Mouse (Mus musculus): ENCODE results near the gene Hdgfl2. TPM values are rescaled to one million over a fixed set of nuclear protein-coding genes. Genes with fewer than 3 reads are reported as not detected.
A peak's percentile ranks its signal among the peaks of the same experiment; 100 is the strongest.

Hdgfl2 gene
- polyA plus RNA-seq, 1 experiment from 2014 or later, result 150 TPM

GRCm38 (mm10) chr17:56035216-56035615 lies 44.2 kb upstream of the Hdgfl2 start:
- H3K9me3 ChIP-seq (ENCODE audit: control insufficient read depth, low read length), result no peaks in the 10 kb centered on the region
- H3K27me3 ChIP-seq (ENCODE audit: control insufficient read depth, insufficient read depth, low read length), result no peaks in the 10 kb centered on the region
- H3K4me3 ChIP-seq (ENCODE audit: low read depth, low read length), result peak overlapping the region; percentile 85
- H3K4me2 ChIP-seq (ENCODE audit: low read depth, low read length, severe bottlenecking), result peak overlapping the region; percentile 57
- H3K9ac ChIP-seq (ENCODE audit: low read length), result peak overlapping the region; percentile 93
- H3K4me1 ChIP-seq (replicated peaks; ENCODE audit: control insufficient read depth, insufficient read depth, low read length), result peaks cover 8% of the 10 kb centered on the region
- DNase-seq (ENCODE audit: low spot score) (no peak), ATAC-seq (replicated peaks; ENCODE audit: low FRiP score) (no peak)
- H3K27ac ChIP-seq (ENCODE audit: low read depth, low read length), result no peak overlapping the region
- WGBS, result 87% methylated on average over 4 of the region's 4 CpGs
- peaks cover 2% of the 10 kb centered on the region; the same call in 1 of the 2 replicates for H3K36me3 ChIP-seq (ENCODE audit: control insufficient read depth, insufficient read depth, low read length)

DNA sequence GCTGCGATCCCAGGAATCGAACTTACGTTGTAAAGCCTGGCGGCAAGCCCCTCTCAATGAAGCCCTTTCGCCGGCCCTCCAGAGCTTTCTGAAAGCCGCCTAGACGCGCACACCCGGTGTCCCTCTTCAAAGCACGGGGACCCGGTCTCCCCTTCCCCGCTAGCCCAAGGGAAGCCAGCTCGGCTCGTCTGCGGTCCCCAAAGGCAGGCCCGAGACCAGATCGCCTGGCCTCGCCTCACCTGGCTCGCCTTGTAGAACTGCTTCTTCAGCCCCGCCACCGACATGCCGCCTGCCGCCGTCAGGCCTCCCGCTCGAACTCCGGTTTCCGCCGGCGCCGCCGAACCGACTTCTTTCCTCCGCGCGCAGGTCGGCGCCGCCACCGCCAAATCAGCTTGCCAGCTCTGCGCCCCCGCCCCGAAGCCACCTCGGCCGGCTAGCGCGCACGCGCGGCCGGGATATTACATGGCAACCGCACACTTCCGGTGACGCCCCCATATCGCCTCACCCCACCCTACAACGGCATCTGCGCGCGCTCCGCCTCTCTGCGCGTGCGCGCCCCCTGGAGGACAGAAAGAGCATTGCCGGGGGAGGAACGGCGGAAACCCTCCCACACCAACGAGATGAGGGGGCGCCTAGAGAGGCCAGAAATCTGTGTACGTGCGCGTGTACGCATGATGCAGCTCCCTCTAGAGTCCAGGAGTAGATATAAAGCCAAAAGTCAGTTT lies 43.1 kb upstream of the Hdgfl2 start, which contains the start of gene Sh3gl1:
Sh3gl1 (minus strand) TSS at position 460 of the 725 bp plus-strand sequence.
- DNase-seq (ENCODE audit: low spot score) (peak; percentile 99), ATAC-seq (replicated peaks; ENCODE audit: low FRiP score) (peak; percentile 91)
- Histone ChIP-seq H3K4me2 (ENCODE audit: low read depth, low read length, severe bottlenecking) (peak within 1 kb of the TSS; percentile 57), H3K9ac (ENCODE audit: low read length) (peak within 1 kb of the TSS; percentile 93), H3K4me3 (ENCODE audit: low read depth, low read length) (peak within 1 kb of the TSS; percentile 85), H3K27me3 (ENCODE audit: control insufficient read depth, insufficient read depth, low read length) (no peaks in the 10 kb centered on the region), H3K36me3 (ENCODE audit: control insufficient read depth, insufficient read depth, low read length) (peaks cover 2% of the 10 kb centered on the region; the same call in 1 of the 2 replicates), H3K9me3 (ENCODE audit: control insufficient read depth, low read length) (no peaks in the 10 kb centered on the region), H3K4me1 (replicated peaks; ENCODE audit: control insufficient read depth, insufficient read depth, low read length) (peaks cover 10% of the 10 kb centered on the region), H3K27ac (ENCODE audit: low read depth, low read length) (peak within 1 kb of the TSS; percentile 65)
- WGBS, result under 1% methylated on average over 73 of the region's 74 CpGs

DNA sequence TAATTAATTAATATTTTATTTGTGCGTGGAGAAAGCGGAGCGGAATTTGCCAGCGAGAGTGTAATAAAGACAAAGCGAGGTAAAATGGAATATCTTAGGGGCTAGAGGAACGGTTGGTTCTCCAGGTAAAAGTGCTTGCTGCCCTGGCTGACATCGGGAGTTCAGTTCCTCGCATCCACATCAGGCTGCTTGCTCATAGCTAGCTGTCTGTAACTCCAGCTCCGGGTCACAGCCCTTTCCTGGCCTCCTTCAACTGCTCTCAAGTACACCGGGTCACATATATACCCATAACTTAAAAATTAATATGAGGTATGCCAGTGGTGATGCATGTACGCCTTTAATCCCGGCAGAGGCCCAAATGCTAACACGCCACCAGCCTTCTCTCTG lies 42.5 kb upstream of the Hdgfl2 start:
- Histone ChIP-seq H3K9ac (ENCODE audit: low read length) (0 out of 2 replicates have a peak overlapping the region, but pooled peaks have one; percentile 27), H3K4me3 (ENCODE audit: low read depth, low read length) (peak overlapping the region; percentile 85; the same call in 1 of the 2 replicates), H3K4me2 (ENCODE audit: low read depth, low read length, severe bottlenecking) (peak overlapping the region; percentile 13; the same call in 1 of the 2 replicates), H3K9me3 (ENCODE audit: control insufficient read depth, low read length) (no peaks in the 10 kb centered on the region), H3K4me1 (replicated peaks; ENCODE audit: control insufficient read depth, insufficient read depth, low read length) (peaks cover 12% of the 10 kb centered on the region), H3K27ac (ENCODE audit: low read depth, low read length) (no peak overlapping the region), H3K36me3 (ENCODE audit: control insufficient read depth, insufficient read depth, low read length) (peaks cover 2% of the 10 kb centered on the region; the same call in 1 of the 2 replicates), H3K27me3 (ENCODE audit: control insufficient read depth, insufficient read depth, low read length) (no peaks in the 10 kb centered on the region)
- ATAC-seq (replicated peaks; ENCODE audit: low FRiP score) (peak; percentile 24), DNase-seq (ENCODE audit: low spot score) (no peak)
- WGBS, result 39% methylated on average over 13 of the region's 13 CpGs

- no peaks in the 10 kb centered on the region for H3K9me3 ChIP-seq (ENCODE audit: control insufficient read depth, low read length)
These were observed 40.7 kb upstream of the Hdgfl2 start for GRCm38 (mm10) chr17:56038583-56039261.

DNA sequence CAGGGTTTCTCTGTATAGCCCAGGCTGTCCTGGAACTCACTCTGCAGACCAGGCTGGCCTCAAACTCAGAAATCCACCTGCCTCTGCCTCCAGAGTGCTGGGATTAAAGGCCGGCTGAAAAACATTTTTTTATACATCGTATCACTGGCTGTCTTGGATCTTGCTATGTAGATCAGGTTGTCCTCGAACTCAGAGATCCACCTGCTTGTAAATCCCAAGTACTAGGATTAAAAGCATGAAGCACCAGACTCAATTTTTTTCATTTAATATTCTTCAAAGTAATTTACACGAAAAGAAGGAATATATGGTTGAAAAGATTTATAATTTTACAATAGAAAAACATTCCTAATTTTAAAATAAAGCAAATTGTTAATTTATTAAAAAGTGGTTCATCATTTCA lies 40.1 kb upstream of the Hdgfl2 start:
- H3K27ac ChIP-seq (ENCODE audit: low read depth, low read length), result no peak overlapping the region
- H3K9me3 ChIP-seq (ENCODE audit: control insufficient read depth, low read length), result no peaks in the 10 kb centered on the region
- no peaks in the 10 kb centered on the region for H3K27me3 ChIP-seq (ENCODE audit: control insufficient read depth, insufficient read depth, low read length)
- H3K4me1 ChIP-seq (replicated peaks; ENCODE audit: control insufficient read depth, insufficient read depth, low read length), result peaks cover 15% of the 10 kb centered on the region
- no peak overlapping the region for H3K4me3 ChIP-seq (ENCODE audit: low read depth, low read length)
- H3K9ac ChIP-seq (ENCODE audit: low read length), result no peak overlapping the region; the same call in 1 of the 2 replicates
- no peak overlapping the region; the same call in 1 of the 2 replicates for H3K4me2 ChIP-seq (ENCODE audit: low read depth, low read length, severe bottlenecking)
- DNase-seq (ENCODE audit: low spot score), result no peak
- WGBS, result 84% methylated on average over 4 of the region's 4 CpGs
- no peak for ATAC-seq (replicated peaks; ENCODE audit: low FRiP score)
- H3K36me3 ChIP-seq (ENCODE audit: control insufficient read depth, insufficient read depth, low read length), result peaks cover 2% of the 10 kb centered on the region; the same call in 1 of the 2 replicates

More at GRCm38 (mm10) chr17:56038583-56039261, 40.7 kb upstream of the Hdgfl2 start:
- ATAC-seq (replicated peaks; ENCODE audit: low FRiP score) (no peak), DNase-seq (ENCODE audit: low spot score) (no peak)
- Histone ChIP-seq H3K36me3 (ENCODE audit: control insufficient read depth, insufficient read depth, low read length) (peaks cover 2% of the 10 kb centered on the region; the same call in 1 of the 2 replicates), H3K4me3 (ENCODE audit: low read depth, low read length) (no peak overlapping the region), H3K27me3 (ENCODE audit: control insufficient read depth, insufficient read depth, low read length) (no peaks in the 10 kb centered on the region), H3K27ac (ENCODE audit: low read depth, low read length) (no peak overlapping the region), H3K4me2 (ENCODE audit: low read depth, low read length, severe bottlenecking) (no peak overlapping the region), H3K4me1 (replicated peaks; ENCODE audit: control insufficient read depth, insufficient read depth, low read length) (peaks cover 15% of the 10 kb centered on the region), H3K9ac (ENCODE audit: low read length) (no peak overlapping the region)
- 86% methylated on average over 8 of the region's 8 CpGs for WGBS

- peak within 1 kb of the TSS; percentile 80 for H3K4me3 ChIP-seq (ENCODE audit: low read depth, low read length)
- WGBS, result under 1% methylated on average over 68 of the region's 68 CpGs
- H3K9ac ChIP-seq (ENCODE audit: low read length), result peak within 1 kb of the TSS; percentile 83
- peak; percentile 97 for DNase-seq (ENCODE audit: low spot score)
- ATAC-seq (replicated peaks; ENCODE audit: low FRiP score), result peak; percentile 84
- no peaks in the 10 kb centered on the region for H3K27me3 ChIP-seq (ENCODE audit: control insufficient read depth, insufficient read depth, low read length)
- peak within 1 kb of the TSS; percentile 71; the same call in 1 of the 2 replicates for H3K27ac ChIP-seq (ENCODE audit: low read depth, low read length)
- peaks cover 14% of the 10 kb centered on the region for H3K4me1 ChIP-seq (replicated peaks; ENCODE audit: control insufficient read depth, insufficient read depth, low read length)
- no peaks in the 10 kb centered on the region for H3K36me3 ChIP-seq (ENCODE audit: control insufficient read depth, insufficient read depth, low read length)
- peak within 1 kb of the TSS; percentile 61 for H3K4me2 ChIP-seq (ENCODE audit: low read depth, low read length, severe bottlenecking)
- H3K9me3 ChIP-seq (ENCODE audit: control insufficient read depth, low read length), result no peaks in the 10 kb centered on the region
These were observed 39.2 kb upstream of the Hdgfl2 start, which contains the start of gene Chaf1a for GRCm38 (mm10) chr17:56040030-56040856. TSS of gene Chaf1a (plus strand) at chr17:56040439.

DNA sequence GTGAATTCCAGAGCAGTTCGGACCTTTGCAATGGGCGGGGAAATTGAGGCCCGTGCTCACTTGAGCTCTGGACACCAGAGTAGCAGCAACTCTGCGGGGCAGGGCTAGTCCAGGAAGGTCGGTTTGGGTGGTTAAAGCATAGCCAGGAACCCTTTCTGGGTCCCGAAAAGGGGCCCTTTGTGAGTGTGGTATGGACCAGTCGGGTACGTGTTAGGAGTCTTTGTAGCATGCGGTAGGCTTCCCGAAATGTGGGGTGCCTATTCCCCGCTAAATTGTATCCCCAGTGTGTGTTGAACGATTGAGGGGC lies 38.6 kb upstream of the Hdgfl2 start:
- 4% methylated on average over 12 of the region's 12 CpGs for WGBS
- H3K4me2 ChIP-seq (ENCODE audit: low read depth, low read length, severe bottlenecking), result peak overlapping the region; percentile 61
- ATAC-seq (replicated peaks; ENCODE audit: low FRiP score), result no peak
- peak overlapping the region; percentile 80 for H3K4me3 ChIP-seq (ENCODE audit: low read depth, low read length)
- H3K9ac ChIP-seq (ENCODE audit: low read length), result peak overlapping the region; percentile 83
- no peaks in the 10 kb centered on the region for H3K9me3 ChIP-seq (ENCODE audit: control insufficient read depth, low read length)
- no peak for DNase-seq (ENCODE audit: low spot score)
- H3K4me1 ChIP-seq (replicated peaks; ENCODE audit: control insufficient read depth, insufficient read depth, low read length), result peaks cover 9% of the 10 kb centered on the region
- H3K27me3 ChIP-seq (ENCODE audit: control insufficient read depth, insufficient read depth, low read length), result no peaks in the 10 kb centered on the region
- peak overlapping the region; percentile 18; the same call in 1 of the 2 replicates for H3K27ac ChIP-seq (ENCODE audit: low read depth, low read length)
- no peaks in the 10 kb centered on the region for H3K36me3 ChIP-seq (ENCODE audit: control insufficient read depth, insufficient read depth, low read length)

- no peak overlapping the region for H3K4me3 ChIP-seq (ENCODE audit: low read depth, low read length)
- H3K4me2 ChIP-seq (ENCODE audit: low read depth, low read length, severe bottlenecking), result no peak overlapping the region
- no peaks in the 10 kb centered on the region for H3K4me1 ChIP-seq (replicated peaks; ENCODE audit: control insufficient read depth, insufficient read depth, low read length)
- no peaks in the 10 kb centered on the region for H3K9me3 ChIP-seq (ENCODE audit: control insufficient read depth, low read length)
- ATAC-seq (replicated peaks; ENCODE audit: low FRiP score) (no peak; the same call in 1 of the 2 replicates), DNase-seq (ENCODE audit: low spot score) (no peak)
- H3K27ac ChIP-seq (ENCODE audit: low read depth, low read length), result no peak overlapping the region
- no peaks in the 10 kb centered on the region for H3K27me3 ChIP-seq (ENCODE audit: control insufficient read depth, insufficient read depth, low read length)
- H3K9ac ChIP-seq (ENCODE audit: low read length), result no peak overlapping the region
- peaks cover 18% of the 10 kb centered on the region for H3K36me3 ChIP-seq (ENCODE audit: control insufficient read depth, insufficient read depth, low read length)
- 90% methylated on average over 5 of the region's 5 CpGs for WGBS
These were observed 28.1 kb upstream of the Hdgfl2 start for GRCm38 (mm10) chr17:56051369-56051768.
